Mouse (Mus musculus): ENCODE measurements around the gene L3mbtl1. TPM values are rescaled to one million over a fixed set of nuclear protein-coding genes. Genes with fewer than 3 reads are reported as not detected.
"Not testable (repeated sequence)": the region's sequence is repeated elsewhere in the genome, so short reads cannot be mapped to it uniquely, and the experiment has no call there.

Gene L3mbtl1
- polyA plus RNA-seq (2012; rRNA removed), result 0.03 TPM in 1 of 2 replicates, not detected in the other

DNA sequence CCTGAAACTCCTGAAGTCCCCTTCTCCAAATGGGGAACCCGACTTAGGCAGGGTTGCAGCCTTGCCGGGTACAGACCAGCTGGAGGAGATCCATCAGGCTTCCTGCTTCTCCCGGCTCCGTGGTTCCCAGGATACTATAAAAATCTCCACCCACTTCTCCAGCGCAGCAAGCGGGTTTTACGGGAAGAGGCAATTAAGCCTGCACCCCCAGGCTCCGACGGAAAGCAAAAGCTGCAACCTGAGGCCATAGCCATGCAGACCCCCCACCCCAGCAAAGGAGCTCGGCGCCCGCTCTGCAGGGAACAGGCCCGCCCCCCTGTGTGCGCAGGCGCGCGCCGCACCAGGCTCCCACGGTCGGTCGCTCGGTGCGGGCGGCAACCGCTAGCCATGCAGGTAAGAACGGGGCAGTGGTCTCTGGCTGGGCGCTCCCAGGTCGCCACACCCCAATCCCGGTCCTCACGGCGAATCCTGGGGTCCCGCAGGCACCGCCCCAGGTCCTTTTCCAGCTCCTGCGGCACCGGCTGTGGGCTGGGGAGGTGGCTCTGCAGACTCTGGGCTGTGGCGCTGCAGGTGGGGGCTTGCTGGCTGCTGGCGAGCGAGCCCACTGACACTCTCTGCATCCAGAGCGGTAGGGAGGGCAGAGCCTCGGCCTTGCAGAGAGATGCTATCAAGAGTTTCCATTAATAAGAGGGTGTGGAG, at the start of gene L3mbtl1:
Gene L3mbtl1, plus strand, starts transcription at position 325 of the 699 bp plus-strand sequence.
- H3K27ac ChIP-seq (ENCODE audit: insufficient read depth, low read depth, low read length), result no peak within 1 kb of the TSS
- H3K27me3 ChIP-seq (ENCODE audit: control insufficient read depth, insufficient read depth, low read length), result no peaks in the 10 kb centered on the region
- WGBS, result under 1% methylated on average over 40 of the region's 40 CpGs
- H3K4me1 ChIP-seq (ENCODE audit: control insufficient read depth, insufficient read depth, insufficient read length, low read length), result peaks cover 7% of the 10 kb centered on the region; the same call in 1 of the 2 replicates
- H3K36me3 ChIP-seq (ENCODE audit: control insufficient read depth, insufficient read depth, low read length), result peaks cover 17% of the 10 kb centered on the region
- TF ChIP-seq CTCF (IDR thresholded peaks at IDR 0.05; ENCODE audit: extremely low read depth, insufficient read length, insufficient replicate concordance, low read depth, low read length) (no peak), POLR2A (IDR thresholded peaks at IDR 0.05; ENCODE audit: low read depth, low read length) (no peak)
- peak within 1 kb of the TSS; percentile 42 for H3K4me3 ChIP-seq (ENCODE audit: low read depth, low read length)

DNA sequence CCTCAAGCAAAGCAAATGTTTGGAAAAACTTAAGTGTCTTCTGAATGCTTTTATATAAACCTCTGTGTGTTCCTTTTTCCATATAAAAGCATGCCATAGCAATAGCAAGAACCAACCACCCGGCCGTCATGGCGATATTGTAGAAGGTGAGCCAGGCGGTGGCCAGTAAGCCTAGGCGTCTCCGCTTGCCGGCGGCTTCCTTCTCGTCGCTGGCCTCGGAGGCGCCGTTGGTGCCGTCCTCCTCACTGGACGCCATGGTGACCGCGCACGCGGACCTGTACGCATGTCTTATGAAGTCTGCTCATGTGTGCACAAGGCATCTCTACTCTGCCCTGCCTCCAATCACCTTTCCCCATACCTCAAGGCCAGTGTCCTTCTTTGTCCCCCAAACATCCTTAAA, 44.0 kb upstream of the L3mbtl1 start:
- H3K27ac ChIP-seq (ENCODE audit: insufficient read depth, low read depth, low read length); H3K4me1 ChIP-seq (ENCODE audit: control insufficient read depth, insufficient read depth, insufficient read length, low read length); H3K27me3 ChIP-seq (ENCODE audit: control insufficient read depth, insufficient read depth, low read length); H3K4me3 ChIP-seq (ENCODE audit: low read depth, low read length); H3K36me3 ChIP-seq (ENCODE audit: control insufficient read depth, insufficient read depth, low read length): not testable (repeated sequence)
- 88% methylated on average over 20 of the region's 20 CpGs for WGBS

DNA sequence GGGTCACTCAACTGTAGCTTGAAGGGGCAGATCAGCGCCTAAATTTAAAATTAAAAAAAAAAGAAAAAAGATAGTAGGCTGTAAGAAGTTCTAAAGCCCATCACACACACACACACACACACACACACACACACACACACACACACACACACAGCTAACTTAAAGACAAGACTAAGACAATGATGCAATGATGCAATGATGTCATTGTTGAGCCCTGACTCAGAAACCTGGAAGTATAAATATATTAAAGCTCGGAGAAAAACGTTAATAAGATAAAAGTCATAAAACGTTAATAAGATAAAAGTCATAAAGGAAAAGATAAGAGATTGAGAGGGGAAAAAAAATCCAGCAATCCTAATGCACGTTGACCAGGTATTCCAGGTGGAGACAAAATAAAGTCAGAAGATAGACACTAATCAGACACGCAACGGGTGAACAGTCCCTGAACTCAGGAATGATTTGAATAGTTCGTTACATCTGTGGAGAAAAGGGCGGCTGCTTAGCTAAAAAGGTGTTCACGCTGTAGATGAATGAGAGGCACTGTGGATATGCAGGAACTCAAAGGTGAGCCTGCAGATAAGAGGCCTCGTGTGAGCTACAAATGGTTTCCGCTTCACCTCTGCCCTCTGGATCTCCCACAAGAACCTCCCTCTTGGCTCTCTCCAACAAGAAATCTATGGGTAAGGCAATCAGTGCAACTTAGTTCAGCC, 43.2 kb upstream of the L3mbtl1 start:
- Histone ChIP-seq H3K4me3 (ENCODE audit: low read depth, low read length) (no peak overlapping the region), H3K27me3 (ENCODE audit: control insufficient read depth, insufficient read depth, low read length) (no peaks in the 10 kb centered on the region), H3K27ac (ENCODE audit: insufficient read depth, low read depth, low read length) (peak overlapping the region; percentile 84), H3K4me1 (ENCODE audit: control insufficient read depth, insufficient read depth, insufficient read length, low read length) (peaks cover 7% of the 10 kb centered on the region; the same call in 1 of the 2 replicates), H3K36me3 (ENCODE audit: control insufficient read depth, insufficient read depth, low read length) (no peaks in the 10 kb centered on the region)
- no peak for TF ChIP-seq POLR2A (IDR thresholded peaks at IDR 0.05; ENCODE audit: low read depth, low read length)
- no peak for TF ChIP-seq CTCF (IDR thresholded peaks at IDR 0.05; ENCODE audit: extremely low read depth, insufficient read length, insufficient replicate concordance, low read depth, low read length)
- WGBS, result 27% methylated on average over 12 of the region's 12 CpGs

DNA sequence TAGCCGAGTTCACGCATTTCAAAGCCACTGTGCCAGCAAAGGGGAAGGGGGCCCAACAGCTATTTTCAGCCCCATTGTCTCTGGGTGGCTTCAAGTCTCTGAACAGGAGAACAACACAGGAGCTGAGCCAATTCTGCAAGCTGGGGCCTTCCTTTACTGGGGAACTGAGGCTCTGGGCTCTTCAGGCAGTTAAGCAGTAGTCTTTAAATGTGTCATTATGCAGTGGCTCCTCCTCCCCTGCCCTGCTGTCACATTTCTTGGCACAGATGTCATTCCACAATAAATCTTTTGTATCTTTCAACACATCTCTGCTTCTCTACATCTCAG, 42.7 kb upstream of the L3mbtl1 start:
- TF ChIP-seq CTCF (IDR thresholded peaks at IDR 0.05; ENCODE audit: extremely low read depth, insufficient read length, insufficient replicate concordance, low read depth, low read length) (no peak), POLR2A (IDR thresholded peaks at IDR 0.05; ENCODE audit: low read depth, low read length) (no peak)
- Histone ChIP-seq H3K27ac (ENCODE audit: insufficient read depth, low read depth, low read length) (peak overlapping the region; percentile 84), H3K36me3 (ENCODE audit: control insufficient read depth, insufficient read depth, low read length) (no peaks in the 10 kb centered on the region), H3K27me3 (ENCODE audit: control insufficient read depth, insufficient read depth, low read length) (no peaks in the 10 kb centered on the region), H3K4me3 (ENCODE audit: low read depth, low read length) (no peak overlapping the region), H3K4me1 (ENCODE audit: control insufficient read depth, insufficient read depth, insufficient read length, low read length) (peaks cover 7% of the 10 kb centered on the region; the same call in 1 of the 2 replicates)
- 11% methylated on average over 2 of the region's 2 CpGs for WGBS

DNA sequence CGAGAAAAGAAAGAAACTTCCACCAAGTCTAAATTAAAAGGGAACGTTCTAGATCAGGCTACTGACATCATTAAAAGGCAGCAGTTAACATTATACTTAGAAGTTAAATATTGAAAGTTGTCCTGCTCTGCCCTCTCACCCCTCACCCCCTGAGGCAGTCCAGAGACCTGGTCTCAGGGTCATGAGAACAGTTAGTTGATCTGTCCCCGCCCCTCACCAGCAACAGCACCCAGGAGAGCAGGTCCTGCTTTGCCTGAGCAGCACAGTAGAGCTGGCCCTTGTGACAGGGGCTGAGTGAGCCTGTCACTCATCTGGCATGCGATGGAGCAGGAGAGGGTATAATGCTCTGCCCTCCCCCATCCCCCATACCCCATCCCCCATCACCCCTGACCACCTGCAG, 37.4 kb upstream of the L3mbtl1 start:
- Histone ChIP-seq H3K36me3 (ENCODE audit: control insufficient read depth, insufficient read depth, low read length) (no peaks in the 10 kb centered on the region), H3K27me3 (ENCODE audit: control insufficient read depth, insufficient read depth, low read length) (no peaks in the 10 kb centered on the region), H3K4me1 (ENCODE audit: control insufficient read depth, insufficient read depth, insufficient read length, low read length) (peaks cover 2% of the 10 kb centered on the region; the same call in 1 of the 2 replicates), H3K4me3 (ENCODE audit: low read depth, low read length) (no peak overlapping the region), H3K27ac (ENCODE audit: insufficient read depth, low read depth, low read length) (no peak overlapping the region)
- TF ChIP-seq POLR2A (IDR thresholded peaks at IDR 0.05; ENCODE audit: low read depth, low read length), result no peak
- 76% methylated on average over 4 of the region's 4 CpGs for WGBS

DNA sequence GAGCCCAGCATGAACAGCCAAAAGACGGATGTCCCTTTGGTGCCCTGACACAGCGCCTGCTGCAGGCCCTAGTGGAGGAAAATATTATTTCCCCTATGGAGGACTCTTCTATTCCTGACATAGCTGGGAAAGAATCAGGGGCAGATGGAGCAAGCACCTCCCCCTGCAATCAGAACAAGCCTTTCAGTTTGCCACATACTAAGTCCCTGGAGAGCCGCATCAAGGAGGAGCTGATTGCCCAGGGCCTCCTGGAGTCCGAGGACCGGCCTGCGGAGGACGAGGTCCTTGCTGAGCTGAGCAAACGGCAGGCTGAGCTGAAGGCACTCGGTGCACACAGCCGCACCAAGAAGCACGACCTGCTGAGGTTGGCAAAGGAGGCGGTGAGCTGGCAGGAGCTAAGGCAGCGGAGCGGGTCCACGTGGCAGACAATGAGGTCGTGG, 35.2 kb upstream of the L3mbtl1 start:
- H3K27ac ChIP-seq (ENCODE audit: insufficient read depth, low read depth, low read length), result no peak overlapping the region
- no peaks in the 10 kb centered on the region for H3K27me3 ChIP-seq (ENCODE audit: control insufficient read depth, insufficient read depth, low read length)
- TF ChIP-seq POLR2A (IDR thresholded peaks at IDR 0.05; ENCODE audit: low read depth, low read length), result no peak
- TF ChIP-seq CTCF (IDR thresholded peaks at IDR 0.05; ENCODE audit: extremely low read depth, insufficient read length, insufficient replicate concordance, low read depth, low read length), result no peak
- no peaks in the 10 kb centered on the region for H3K36me3 ChIP-seq (ENCODE audit: control insufficient read depth, insufficient read depth, low read length)
- H3K4me1 ChIP-seq (ENCODE audit: control insufficient read depth, insufficient read depth, insufficient read length, low read length), result no peaks in the 10 kb centered on the region
- H3K4me3 ChIP-seq (ENCODE audit: low read depth, low read length), result no peak overlapping the region
- 76% methylated on average over 16 of the region's 16 CpGs for WGBS

DNA sequence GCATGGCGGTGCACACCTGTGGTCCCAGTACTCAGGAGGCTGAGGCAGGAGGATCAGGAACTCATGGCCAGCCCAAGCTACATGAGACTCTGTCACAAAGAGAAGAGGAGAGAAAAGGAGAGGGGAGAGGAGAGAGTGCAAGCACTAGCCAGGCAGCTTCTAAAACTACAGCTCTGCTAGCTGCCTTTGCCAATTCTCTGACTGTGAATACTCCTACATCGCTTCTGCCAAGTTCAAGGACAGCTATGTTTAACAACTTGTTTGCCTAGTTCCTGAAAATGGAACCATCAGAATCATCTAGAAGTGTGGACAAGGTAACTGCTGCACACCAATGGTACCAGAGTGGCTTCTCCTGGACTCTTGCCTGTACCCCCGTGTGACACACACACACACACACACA, 29.2 kb upstream of the L3mbtl1 start:
- Histone ChIP-seq H3K4me1 (ENCODE audit: control insufficient read depth, insufficient read depth, insufficient read length, low read length) (no peaks in the 10 kb centered on the region), H3K27me3 (ENCODE audit: control insufficient read depth, insufficient read depth, low read length) (0 out of 2 replicates have a peak, but pooled peaks cover 3% of the 10 kb centered on the region), H3K4me3 (ENCODE audit: low read depth, low read length) (no peak overlapping the region), H3K36me3 (ENCODE audit: control insufficient read depth, insufficient read depth, low read length) (no peaks in the 10 kb centered on the region), H3K27ac (ENCODE audit: insufficient read depth, low read depth, low read length) (no peak overlapping the region)
- TF ChIP-seq POLR2A (IDR thresholded peaks at IDR 0.05; ENCODE audit: low read depth, low read length), result no peak
- no peak for TF ChIP-seq CTCF (IDR thresholded peaks at IDR 0.05; ENCODE audit: extremely low read depth, insufficient read length, insufficient replicate concordance, low read depth, low read length)
- WGBS, result 45% methylated on average over 3 of the region's 3 CpGs
